Mouse (Mus musculus): ENCODE measurements at regions not wholly inside any gene's neighbourhood (a gene's known extent, or its start where the extent isn't known, plus 50 kb on each side); places are given as distances from the start of the nearest gene placed in this dataset.

- Histone ChIP-seq H3K27ac (no peak overlapping the region), H3K4me3 (no peak overlapping the region)
- DNase-seq (ENCODE audit: low spot score in 2 of 2): no peak
- TF ChIP-seq CTCF (conservative IDR thresholded peaks at IDR 0.05): no peak
These were observed 60.4 kb downstream of the Aipl1 start for GRCm38 (mm10) chr11:71976724-71977481.

GRCm38 (mm10) chr11:71971351-71971750 lies 66.0 kb downstream of the Aipl1 start:
- H3K4me3 ChIP-seq: no peak overlapping the region
- DNase-seq (ENCODE audit: low spot score in 2 of 2): no peak
- TF ChIP-seq CTCF (conservative IDR thresholded peaks at IDR 0.05): no peak
- no peak overlapping the region for H3K27ac ChIP-seq

DNA sequence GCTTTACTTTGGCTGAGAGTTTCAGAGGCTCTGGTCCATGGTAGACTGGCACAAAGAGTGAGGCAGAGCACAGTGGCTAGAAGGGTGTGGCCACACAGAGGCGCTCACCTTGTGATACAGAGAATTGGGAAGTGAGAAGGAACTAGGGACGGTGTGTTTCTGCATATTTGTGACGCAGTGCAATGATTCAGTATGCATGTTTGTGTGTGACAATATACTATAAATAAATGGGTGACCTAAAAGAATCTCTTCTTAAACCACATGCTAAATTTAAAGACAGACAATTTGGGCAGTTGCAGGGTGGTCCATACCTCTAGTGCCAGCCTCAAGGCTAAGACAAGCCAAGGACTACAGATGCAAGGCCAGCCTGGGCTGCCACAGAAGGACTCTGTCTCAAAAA lies 75.0 kb downstream of the Aipl1 start:
- Histone ChIP-seq H3K27ac (no peak overlapping the region), H3K4me3 (no peak overlapping the region)
- DNase-seq (ENCODE audit: low spot score in 2 of 2): no peak
- no peak for TF ChIP-seq CTCF (conservative IDR thresholded peaks at IDR 0.05)

DNA sequence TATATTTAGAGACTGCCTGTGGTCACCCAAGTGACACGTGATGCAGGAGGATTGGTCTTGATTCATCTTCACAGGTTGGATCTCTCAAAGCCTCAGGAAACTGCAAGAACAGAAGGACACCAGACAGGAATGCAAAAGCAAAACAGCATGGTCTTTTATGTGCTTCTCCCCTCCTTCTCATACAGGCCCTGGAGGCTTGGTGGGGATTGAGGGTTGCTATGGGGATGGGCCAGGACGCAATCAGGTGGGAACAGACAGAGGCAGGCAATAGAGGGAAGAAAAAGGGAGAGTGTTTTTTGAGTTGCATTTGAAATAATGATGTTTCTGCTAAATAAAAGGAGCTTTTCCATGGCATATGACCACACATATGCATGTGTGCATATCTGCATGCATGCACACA lies 84.8 kb downstream of the Aipl1 start:
- no peak for DNase-seq (ENCODE audit: low spot score in 2 of 2)
- TF ChIP-seq CTCF (conservative IDR thresholded peaks at IDR 0.05): no peak
- no peak overlapping the region for H3K4me3 ChIP-seq
- H3K27ac ChIP-seq: no peak overlapping the region

- no peak overlapping the region for H3K27ac ChIP-seq
- TF ChIP-seq CTCF (conservative IDR thresholded peaks at IDR 0.05): no peak
These were observed 90.1 kb downstream of the Aipl1 start for GRCm38 (mm10) chr11:71947161-71947560.

DNA sequence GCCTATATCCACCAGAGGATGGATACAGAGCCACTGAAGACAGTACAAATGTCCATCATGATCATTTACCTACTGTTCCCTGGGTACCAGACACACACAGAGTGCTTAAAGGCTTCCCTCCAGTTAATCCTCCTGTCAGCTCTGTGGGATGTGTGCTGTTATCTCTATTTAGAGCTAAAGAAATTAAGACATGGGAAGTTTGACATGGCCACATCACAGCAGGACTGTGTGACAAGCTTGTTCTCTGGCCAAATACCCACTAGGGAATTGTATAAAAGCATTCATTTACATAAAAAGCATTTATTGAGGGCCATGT lies 92.3 kb downstream of the Aipl1 start:
- H3K4me3 ChIP-seq: no peak overlapping the region
- no peak for DNase-seq (ENCODE audit: low spot score in 2 of 2)
- H3K27ac ChIP-seq: peak overlapping the region; percentile 78
- TF ChIP-seq CTCF (conservative IDR thresholded peaks at IDR 0.05): peak; percentile 19; the same call in 1 of the 2 replicates

More at GRCm38 (mm10) chr11:71947161-71947560, 90.1 kb downstream of the Aipl1 start:
- no peak for DNase-seq (ENCODE audit: low spot score in 2 of 2)
- H3K4me3 ChIP-seq: no peak overlapping the region

DNA sequence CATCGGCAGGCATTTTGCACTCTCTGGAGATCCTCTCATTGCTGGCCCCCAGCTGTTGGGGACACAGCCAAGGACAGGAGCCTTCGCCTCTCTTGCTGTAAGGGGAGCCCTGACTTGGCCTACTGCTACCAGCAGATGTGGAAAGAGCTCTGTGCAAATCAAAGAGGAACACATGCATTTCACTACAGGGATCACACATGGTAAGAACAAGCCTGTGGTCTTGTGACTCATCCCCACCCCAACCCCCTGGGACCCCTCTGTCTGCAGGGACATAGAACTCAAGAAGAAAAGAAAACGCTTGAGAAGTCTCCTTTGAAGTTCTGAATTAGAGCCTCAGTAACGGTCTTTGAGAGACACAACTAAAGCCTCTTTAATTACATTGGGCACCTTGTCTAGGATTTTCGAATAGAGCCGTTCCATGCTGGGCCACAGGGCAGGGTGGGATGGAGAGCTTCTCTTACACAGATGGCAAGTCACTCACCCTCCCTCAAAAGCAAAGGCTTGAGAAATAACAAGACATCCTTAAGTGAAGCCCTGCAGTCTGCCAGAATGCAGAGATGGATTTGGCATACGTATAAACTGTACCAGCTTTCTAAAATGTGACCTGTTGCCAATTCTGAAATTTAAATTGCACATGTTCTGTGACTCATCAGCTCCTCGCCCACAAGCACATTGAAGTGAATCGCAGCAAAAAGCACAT lies 92.8 kb downstream of the Aipl1 start:
- peak overlapping the region; percentile 78 for H3K27ac ChIP-seq
- no peak overlapping the region for H3K4me3 ChIP-seq
- no peak for TF ChIP-seq CTCF (conservative IDR thresholded peaks at IDR 0.05)
- peak; percentile 33 to 85 for DNase-seq (ENCODE audit: low spot score in 2 of 2)

DNA sequence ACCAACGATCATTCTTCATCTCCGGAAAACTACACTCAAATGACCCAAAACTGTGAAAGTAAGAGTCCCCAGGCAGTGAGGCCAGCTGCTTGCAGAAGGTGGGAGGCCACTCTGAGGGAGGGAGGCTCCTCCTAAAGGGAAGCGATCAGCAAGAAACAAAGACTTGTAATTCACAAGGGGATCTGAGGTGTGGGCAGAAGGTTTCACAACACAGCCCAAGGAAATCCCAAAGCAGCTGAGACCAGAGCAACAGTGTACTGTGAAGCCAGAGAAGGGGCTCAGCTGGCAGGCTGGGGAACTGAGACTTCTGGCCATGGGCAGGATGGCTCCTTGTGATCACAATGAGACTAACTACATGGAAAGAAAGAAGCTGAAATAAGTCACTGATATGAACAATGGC lies 93.8 kb downstream of the Aipl1 start:
- H3K4me3 ChIP-seq: no peak overlapping the region
- no peak overlapping the region for H3K27ac ChIP-seq
- TF ChIP-seq CTCF (conservative IDR thresholded peaks at IDR 0.05): no peak
- DNase-seq (ENCODE audit: low spot score in 2 of 2): no peak

DNA sequence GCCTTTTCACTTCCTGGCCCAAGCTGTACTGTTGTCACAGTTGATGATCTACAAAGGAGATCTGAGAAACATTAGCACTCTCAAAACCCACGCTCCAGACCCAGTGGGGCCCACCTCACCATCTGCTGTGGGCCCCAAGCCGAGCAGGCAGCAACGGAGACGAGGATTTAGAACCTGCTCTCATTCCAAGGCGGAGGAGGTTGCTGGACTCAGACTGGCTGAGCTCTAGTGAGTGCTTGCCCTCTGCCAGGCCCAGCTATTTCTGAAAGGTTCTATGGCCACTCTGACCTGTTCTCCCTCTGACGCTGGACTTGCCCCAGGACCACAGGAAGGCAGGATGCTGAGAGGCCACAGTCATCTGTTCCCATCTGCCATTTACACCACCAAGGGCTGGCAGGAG lies 98.2 kb downstream of the Aipl1 start:
- Histone ChIP-seq H3K27ac (no peak overlapping the region), H3K4me3 (no peak overlapping the region)
- DNase-seq (ENCODE audit: low spot score in 2 of 2): peak in 1 of 2 experiments; percentile 20
- TF ChIP-seq CTCF (conservative IDR thresholded peaks at IDR 0.05): no peak

DNA sequence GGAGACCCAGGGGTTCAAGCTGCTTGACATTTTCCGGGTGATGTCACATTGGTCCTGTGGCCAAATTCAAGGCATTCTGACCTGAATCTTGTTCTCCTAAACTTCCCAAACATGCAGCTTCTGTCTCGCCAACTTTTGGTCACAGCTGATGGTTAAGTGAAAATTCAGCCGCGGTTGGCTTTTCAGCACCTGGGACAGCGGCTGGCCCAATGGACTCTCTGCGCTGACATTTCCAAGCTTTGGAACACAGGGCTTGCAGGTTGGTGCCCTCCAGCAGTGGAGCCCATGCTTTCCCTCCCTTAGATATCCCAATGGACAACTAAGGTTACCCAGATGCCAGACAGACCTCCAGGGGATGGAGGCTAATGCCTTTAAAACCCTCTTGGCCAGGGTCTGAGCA lies 100.2 kb downstream of the Aipl1 start:
- no peak for DNase-seq (ENCODE audit: low spot score in 2 of 2)
- TF ChIP-seq CTCF (conservative IDR thresholded peaks at IDR 0.05): no peak
- no peak overlapping the region for H3K4me3 ChIP-seq
- no peak overlapping the region for H3K27ac ChIP-seq

DNA sequence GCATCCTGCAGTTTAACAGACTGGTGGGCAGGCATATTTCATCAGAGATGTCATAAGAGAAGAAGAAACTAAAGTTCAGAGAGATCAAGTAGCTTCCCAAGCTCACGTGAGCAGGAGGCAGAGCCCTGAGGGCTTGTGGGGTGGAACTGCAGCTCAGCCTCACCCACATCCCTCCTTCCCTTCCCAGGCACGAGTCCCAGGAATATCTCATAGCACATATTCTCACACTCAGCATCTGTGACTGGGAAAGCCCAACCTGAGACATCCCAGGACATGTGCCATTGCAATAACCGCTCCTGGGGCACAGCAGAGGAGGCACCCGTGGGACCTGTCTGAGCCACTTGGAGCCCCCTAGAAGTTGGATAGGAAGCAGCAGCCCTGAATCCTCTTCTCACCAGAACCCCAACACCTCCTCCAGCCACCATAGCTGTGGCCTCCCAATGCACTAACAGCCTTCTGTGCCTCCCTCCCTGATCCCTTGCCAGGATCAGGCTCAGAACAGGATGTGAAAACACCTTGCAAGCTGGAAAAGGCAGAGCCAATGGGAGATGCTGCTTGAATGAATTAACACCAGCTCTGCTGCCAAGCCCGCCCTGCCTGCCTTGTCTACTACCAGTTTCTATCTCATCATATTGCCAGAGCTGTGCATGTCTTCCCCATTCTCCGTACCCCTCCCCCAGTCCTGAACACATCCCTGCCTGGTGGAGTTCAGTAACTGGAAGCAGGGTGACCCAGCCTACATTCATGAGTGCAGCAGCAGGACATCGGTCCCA lies 107.4 kb downstream of the Aipl1 start:
- Histone ChIP-seq H3K27ac (no peak overlapping the region), H3K4me3 (no peak overlapping the region)
- DNase-seq (ENCODE audit: low spot score in 2 of 2): peak; percentile 16 to 29
- no peak for TF ChIP-seq CTCF (conservative IDR thresholded peaks at IDR 0.05)

GRCm38 (mm10) chr11:71914665-71915064 lies 122.6 kb downstream of the Aipl1 start:
- Histone ChIP-seq H3K27ac (no peak overlapping the region), H3K4me3 (no peak overlapping the region)
- TF ChIP-seq CTCF (conservative IDR thresholded peaks at IDR 0.05): no peak
- DNase-seq (ENCODE audit: low spot score in 2 of 2): no peak

GRCm38 (mm10) chr11:71912626-71913025 lies 124.7 kb downstream of the Aipl1 start:
- DNase-seq (ENCODE audit: low spot score in 2 of 2): no peak
- Histone ChIP-seq H3K4me3 (no peak overlapping the region), H3K27ac (no peak overlapping the region)

More at GRCm38 (mm10) chr11:71912626-71913025, 124.7 kb downstream of the Aipl1 start:
- TF ChIP-seq CTCF (conservative IDR thresholded peaks at IDR 0.05): no peak
